Mouse (Mus musculus) CH12.LX (cell line): ENCODE results near the gene 1810010H24Rik. TPM values are rescaled to one million over a fixed set of nuclear protein-coding genes. Genes with fewer than 3 reads are reported as not detected.
"Not testable (repeated sequence)": the region's sequence is repeated elsewhere in the genome, so short reads cannot be mapped to it uniquely, and the experiment has no call there.

ENCODE experiments used
- DNase-seq: peaks from one replicate; pipeline ENCODE4 v3.0.0-alpha.2; 2013; ENCODE audit errors: extremely low read depth
- H3K27ac ChIP-seq: 2 replicates; pipeline ENCODE4 v1.5.1; 2012; ENCODE audit warnings: low read depth, mild to moderate bottlenecking, control low read depth, moderate library complexity; ENCODE audit not compliant: insufficient read depth
- H3K27me3 ChIP-seq: replicated peaks from 2 replicates; pipeline ENCODE3; 2012; ENCODE audit warnings: inconsistent platforms
- H3K36me3 ChIP-seq, 2 experiments: replicated peaks in 1 of 2; 2 replicates each; pipeline versions ENCODE3 to v1.6.1; 2012; ENCODE audit warnings: inconsistent platforms in 1 of 2, low read length in 1 of 2, mild to moderate bottlenecking in 1 of 2, mixed read lengths in 1 of 2, moderate library complexity in 1 of 2; ENCODE audit not compliant: control insufficient read depth in 1 of 2, insufficient read depth in 1 of 2
- H3K4me1 ChIP-seq, 2 experiments: 2 replicates each; pipeline ENCODE4 v1.6.1; 2012; ENCODE audit warnings: inconsistent platforms in 1 of 2, moderate library complexity in 1 of 2; ENCODE audit not compliant: insufficient read depth in 2 of 2, control insufficient read depth in 1 of 2
- H3K4me2 ChIP-seq: 2 replicates; pipeline ENCODE4 v1.6.1; 2012; ENCODE audit warnings: low read depth, mild to moderate bottlenecking, control low read depth; ENCODE audit not compliant: poor library complexity, insufficient read depth, severe bottlenecking
- H3K4me3 ChIP-seq, 3 experiments: fragments of 150-350 bp in 1 of 3; sonication (generic) in 1 of 3; replicated peaks in 1 of 3; 2 replicates each; pipeline versions ENCODE3 to v1.5.1; 2011 to 2012; ENCODE audit warnings: low read depth in 2 of 3, low read length in 2 of 3, mild to moderate bottlenecking in 2 of 3, moderate library complexity in 2 of 3, control low read depth in 1 of 3, improper control_type of control experiment in 1 of 3, inconsistent platforms in 1 of 3, mixed read lengths in 1 of 3; ENCODE audit not compliant: poor library complexity in 1 of 3
- H3K79me2 ChIP-seq: replicated peaks from 2 replicates; pipeline ENCODE4 v1.6.1; 2012; ENCODE audit warnings: mild to moderate bottlenecking, moderate library complexity; ENCODE audit not compliant: control insufficient read depth, poor library complexity, insufficient read depth, severe bottlenecking; ENCODE audit errors: extremely low read depth
- H3K9ac ChIP-seq: 2 replicates; pipeline ENCODE4 v1.6.1; 2012; ENCODE audit warnings: low read depth, mild to moderate bottlenecking, control low read depth, moderate library complexity; ENCODE audit not compliant: insufficient read depth
- H3K9me3 ChIP-seq: replicated peaks from 2 replicates; pipeline ENCODE3; 2012; ENCODE audit warnings: low read length, inconsistent platforms, mixed read lengths
- BHLHE40 ChIP-seq: IDR thresholded peaks from 2 replicates; pipeline ENCODE4 v1.6.1; 2011; ENCODE audit warnings: mild to moderate bottlenecking, low read depth, low read length, improper control_type of control experiment
- CHD1 ChIP-seq: IDR thresholded peaks from 2 replicates; pipeline ENCODE4 v1.6.1; 2012; ENCODE audit warnings: low read depth, low read length, improper control_type of control experiment, inconsistent platforms
- CHD2 ChIP-seq: IDR thresholded peaks from 2 replicates; pipeline ENCODE4 v1.6.1; 2011; ENCODE audit warnings: low read length, improper control_type of control experiment
- CTCF ChIP-seq, 2 experiments: IDR thresholded peaks in 1 of 2; conservative IDR thresholded peaks in 1 of 2; 2 replicates each; pipeline ENCODE4 v1.5.1; 2011 to 2012; ENCODE audit warnings: low read depth in 2 of 2, low read length in 2 of 2, improper control_type of control experiment in 1 of 2, inconsistent platforms in 1 of 2, mild to moderate bottlenecking in 1 of 2, moderate library complexity in 1 of 2
- ELF1 ChIP-seq: IDR thresholded peaks from 2 replicates; pipeline ENCODE4 v1.6.1; 2014; ENCODE audit warnings: low read depth, mild to moderate bottlenecking, inconsistent platforms, low read length, improper control_type of control experiment
- ETS1 ChIP-seq: conservative IDR thresholded peaks from 2 replicates; pipeline ENCODE4 v1.6.1; 2012; ENCODE audit warnings: low read depth, mild to moderate bottlenecking, inconsistent platforms, low read length, improper control_type of control experiment, moderate library complexity
- GABPA ChIP-seq: IDR thresholded peaks from 2 replicates; pipeline ENCODE4 v1.6.1; 2012; ENCODE audit warnings: low read depth, low read length, improper control_type of control experiment, inconsistent platforms; ENCODE audit not compliant: insufficient replicate concordance
- JUND ChIP-seq: conservative IDR thresholded peaks from 2 replicates; pipeline ENCODE4 v1.6.1; 2011; ENCODE audit warnings: low read depth, low read length, improper control_type of control experiment
- MAZ ChIP-seq: IDR thresholded peaks from 2 replicates; pipeline ENCODE4 v1.6.1; 2012; ENCODE audit warnings: low read depth, mild to moderate bottlenecking, inconsistent platforms, low read length, improper control_type of control experiment, moderate library complexity
- MEF2A ChIP-seq: IDR thresholded peaks from 2 replicates; pipeline ENCODE4 v1.6.1; 2014; ENCODE audit warnings: low read depth, mild to moderate bottlenecking, inconsistent platforms, low read length, improper control_type of control experiment, borderline replicate concordance
- MXI1 ChIP-seq: IDR thresholded peaks from 2 replicates; pipeline ENCODE4 v1.6.1; 2011; ENCODE audit warnings: mild to moderate bottlenecking, low read depth, low read length, improper control_type of control experiment
- NELFE ChIP-seq: IDR thresholded peaks from 2 replicates; pipeline ENCODE4 v1.6.1; 2011; ENCODE audit warnings: low read depth, low read length, improper control_type of control experiment
- PAX5 ChIP-seq: IDR thresholded peaks from 2 replicates; pipeline ENCODE4 v1.6.1; 2012; ENCODE audit warnings: low read length, inconsistent platforms, mixed read lengths
- POLR2A ChIP-seq: IDR thresholded peaks from 2 replicates; pipeline ENCODE4 v1.6.1; 2011; ENCODE audit warnings: low read depth, mild to moderate bottlenecking, improper control_type of control experiment, low read length
- POLR2AphosphoS2 ChIP-seq: IDR thresholded peaks from 2 replicates; pipeline ENCODE4 v1.6.1; 2011; ENCODE audit warnings: low read depth, low read length, improper control_type of control experiment
- RCOR1 ChIP-seq: conservative IDR thresholded peaks from 2 replicates; pipeline ENCODE4 v1.6.1; 2012; ENCODE audit warnings: low read depth, mild to moderate bottlenecking, inconsistent platforms, low read length, improper control_type of control experiment
- SIN3A ChIP-seq: IDR thresholded peaks from 2 replicates; pipeline ENCODE4 v1.6.1; 2012; ENCODE audit warnings: low read length, improper control_type of control experiment, inconsistent platforms
- TBP ChIP-seq: conservative IDR thresholded peaks from 2 replicates; pipeline ENCODE4 v1.6.1; 2011; ENCODE audit warnings: low read depth, low read length, improper control_type of control experiment
- TCF12 ChIP-seq: IDR thresholded peaks from 2 replicates; pipeline ENCODE4 v1.6.1; 2014; ENCODE audit warnings: low read depth, mild to moderate bottlenecking, inconsistent platforms, low read length, improper control_type of control experiment
- UBTF ChIP-seq: IDR thresholded peaks from 2 replicates; pipeline ENCODE4 v1.6.1; 2012; ENCODE audit warnings: low read depth, mild to moderate bottlenecking, inconsistent platforms, low read length, improper control_type of control experiment, moderate library complexity
- USF1 ChIP-seq: IDR thresholded peaks from 2 replicates; pipeline ENCODE4 v1.6.1; 2014; ENCODE audit warnings: low read depth, mild to moderate bottlenecking, inconsistent platforms, low read length, improper control_type of control experiment
- USF2 ChIP-seq: conservative IDR thresholded peaks from 2 replicates; pipeline ENCODE4 v1.6.1; 2011; ENCODE audit warnings: low read depth, low read length, improper control_type of control experiment
- ZC3H11A ChIP-seq: IDR thresholded peaks from 2 replicates; pipeline ENCODE4 v1.6.1; 2012; ENCODE audit warnings: low read depth, mild to moderate bottlenecking, inconsistent platforms, low read length, improper control_type of control experiment
- ZKSCAN1 ChIP-seq: IDR thresholded peaks from 2 replicates; pipeline ENCODE4 v1.6.1; 2012; ENCODE audit warnings: low read depth, inconsistent platforms, low read length, improper control_type of control experiment, borderline replicate concordance
- ZMIZ1 ChIP-seq: IDR thresholded peaks from 2 replicates; pipeline ENCODE4 v1.6.1; 2012; ENCODE audit warnings: low read depth, mild to moderate bottlenecking, inconsistent platforms, low read length, improper control_type of control experiment
- ZNF384 ChIP-seq: IDR thresholded peaks from 2 replicates; pipeline ENCODE4 v1.6.1; 2012; ENCODE audit warnings: low read depth, low read length, improper control_type of control experiment, inconsistent platforms
- dilution Hi-C: fragments of 300-500 bp; cut with MboI; formaldehyde crosslinking; loops from 2 replicates; pipeline ENCODE4 v1.14.3; 2020; ENCODE audit warnings: low sequenced_read_pairs; ENCODE audit not compliant: extremely low pct_unique_long_range_greater_than_20kb, extremely low pct_ligation_motif_present
- in situ Hi-C: fragments of 300-500 bp; cut with MboI; formaldehyde crosslinking; loops from 3 replicates; pipeline ENCODE4 v1.14.3; 2019; ENCODE audit warnings: low sequenced_read_pairs, low pct_ligation_motif_present, low pct_unique_long_range_greater_than_20kb, mixed read lengths
- polyA plus RNA-seq: library from polyadenylated mRNA; unstranded; fragments of >175 nt; gene quantifications from 2 replicates; pipeline ENCODE4 v1.2.1, GENCODE M21; 2012; ENCODE audit warnings: low read depth; ENCODE audit not compliant: insufficient read length
- total RNA-seq, 2 experiments: library from RNA; depleted of rRNA; stranded (reverse); fragments of 300-350 nt in 1 of 2; fragments of >200 nt in 1 of 2; gene quantifications; 2 replicates each; pipeline ENCODE4 v1.2.3; 2012 to 2014

1810010H24Rik gene
- total and polyA plus RNA-seq, 3 experiments: 0.53 to 1.7 (median 1.1) TPM

DNA sequence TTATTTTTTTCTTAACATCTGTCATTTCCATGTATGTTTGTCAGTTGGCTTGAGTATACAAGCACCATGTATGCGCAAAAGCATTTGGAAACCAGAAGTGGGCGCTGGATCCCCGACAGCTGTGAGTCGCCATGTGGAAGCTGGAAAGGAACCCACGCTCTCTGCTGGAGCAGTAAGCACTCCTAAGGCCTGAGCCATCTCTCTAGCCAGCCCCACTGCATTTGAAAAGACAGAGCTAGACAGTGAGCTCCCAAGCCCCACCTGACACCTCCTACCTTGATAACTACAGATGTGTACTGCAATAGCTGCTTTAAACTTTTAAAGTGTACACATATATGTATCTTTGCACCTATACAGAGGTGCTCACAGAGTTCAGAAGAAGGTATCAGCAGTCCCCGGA lies 31.9 kb downstream of the 1810010H24Rik start:
- no peak overlapping the region for H3K4me2 ChIP-seq
- no peaks in the 10 kb centered on the region for H3K4me1 ChIP-seq
- no peak for TF ChIP-seq UBTF
- TF ChIP-seq TCF12: no peak
- no peak for TF ChIP-seq MAZ
- no peak for TF ChIP-seq POLR2AphosphoS2
- TF ChIP-seq SIN3A: no peak
- TF ChIP-seq ZKSCAN1: no peak
- no peak for TF ChIP-seq PAX5
- no peak for TF ChIP-seq CHD1
- TF ChIP-seq CHD2: no peak
- no peak for TF ChIP-seq USF2
- TF ChIP-seq USF1: no peak
- no peak for TF ChIP-seq MXI1
- TF ChIP-seq, all 38 proteins: peak for 0
- Histone ChIP-seq H3K36me3 (peaks cover 87 to 98% of the 10 kb centered on the region in 2 experiments), H3K27me3 (no peaks in the 10 kb centered on the region), H3K27ac (no peak overlapping the region), H3K4me3 (no peak overlapping the region), H3K9ac (no peak overlapping the region), H3K79me2 (no peaks in the 10 kb centered on the region), H3K9me3 (no peaks in the 10 kb centered on the region)
- dilution Hi-C loops (no loop called here), in situ Hi-C loops (no loop called here)
- no peak for DNase-seq

- peaks cover 74 to 96% of the 10 kb centered on the region in 2 experiments for H3K36me3 ChIP-seq
- H3K4me3 ChIP-seq, in situ Hi-C loops, H3K27ac ChIP-seq, DNase-seq, H3K9ac ChIP-seq, dilution Hi-C loops, H3K27me3 ChIP-seq, H3K9me3 ChIP-seq, H3K79me2 ChIP-seq, H3K4me1 ChIP-seq, H3K4me2 ChIP-seq: not testable (repeated sequence)
These were observed 34.2 kb downstream of the 1810010H24Rik start for GRCm38 (mm10) chr11:107059634-107060033.

DNA sequence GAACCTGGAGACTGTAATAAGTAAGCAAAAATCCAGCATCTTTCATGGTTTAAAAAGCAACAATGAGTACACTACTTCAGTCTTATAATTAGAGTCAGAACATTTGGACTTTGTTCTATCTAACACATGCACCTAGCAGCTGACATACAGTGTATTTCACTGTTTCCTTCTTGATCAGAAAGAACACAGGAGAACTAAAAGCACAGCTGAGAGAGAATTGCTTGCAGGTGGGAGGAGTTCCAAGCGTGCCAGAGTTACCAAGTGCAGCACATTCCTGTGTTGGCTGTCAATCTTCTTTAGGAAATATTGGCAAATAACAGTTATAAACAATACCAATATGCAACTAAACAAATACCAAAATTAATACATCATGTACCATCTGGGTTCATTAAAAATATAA lies 35.5 kb downstream of the 1810010H24Rik start:
- dilution Hi-C loops: no loop called here

More for the DNA sequence above, 35.5 kb downstream of the 1810010H24Rik start:
- Histone ChIP-seq H3K9me3 (no peaks in the 10 kb centered on the region), H3K36me3 (peaks cover 73 to 96% of the 10 kb centered on the region in 2 experiments), H3K27me3 (no peaks in the 10 kb centered on the region), H3K4me2 (no peak overlapping the region), H3K9ac (no peak overlapping the region), H3K27ac (no peak overlapping the region), H3K79me2 (no peaks in the 10 kb centered on the region), H3K4me3 (no peak overlapping the region), H3K4me1 (no peaks in the 10 kb centered on the region)
- in situ Hi-C loops: no loop called here
- no peak for DNase-seq
- TF ChIP-seq GABPA (no peak), ETS1 (no peak), POLR2A (no peak), PAX5 (no peak), SIN3A (no peak), ZC3H11A (no peak), MXI1 (no peak), ZMIZ1 (no peak), JUND (no peak), BHLHE40 (no peak), CTCF (conservative IDR thresholded peaks at IDR 0.05 in 1 of 2, IDR thresholded peaks at IDR 0.05 in 1 of 2; ENCODE audit: low read depth in 2 of 2, low read length in 2 of 2) (no peak), NELFE (no peak), TCF12 (no peak), ELF1 (no peak), MEF2A (no peak), TBP (no peak), MAZ (no peak), ZNF384 (no peak), USF1 (no peak), RCOR1 (no peak)
